Mouse (Mus musculus) neural tube, embryonic 15.5 days (tissue): Measurements from ENCODE around the gene Ezr. TPM values are rescaled to one million over a fixed set of nuclear protein-coding genes. Genes with fewer than 3 reads are reported as not detected.

Experiments used
- ATAC-seq: fragments of 200-750 bp; cut with Nextera tagmentation; 2 replicates; pipeline ENCODE4 v1.8.0; 2017; ENCODE audit warnings: mild to moderate bottlenecking, moderate TSS enrichment, moderate library complexity; ENCODE audit not compliant: low FRiP score
- H3K27ac ChIP-seq: fragments of 300-500 bp; sonication (generic); replicated peaks from 2 replicates; pipeline ENCODE4 v1.5.1; 2015; ENCODE audit warnings: mild to moderate bottlenecking, inconsistent platforms
- H3K27me3 ChIP-seq: fragments of 300-500 bp; sonication (generic); replicated peaks from 2 replicates; pipeline ENCODE4 v1.6.1; 2015; ENCODE audit warnings: inconsistent platforms
- H3K36me3 ChIP-seq: fragments of 300-500 bp; sonication (generic); 2 replicates; pipeline ENCODE4 v1.6.1; 2015; ENCODE audit warnings: inconsistent platforms
- H3K4me1 ChIP-seq: fragments of 300-500 bp; sonication (generic); 2 replicates; pipeline ENCODE4 v1.6.1; 2015; ENCODE audit warnings: inconsistent platforms
- H3K4me2 ChIP-seq: fragments of 300-500 bp; sonication (generic); 2 replicates; pipeline ENCODE4 v1.6.1; 2015; ENCODE audit warnings: inconsistent platforms, mild to moderate bottlenecking, moderate library complexity
- H3K4me3 ChIP-seq: fragments of 300-500 bp; sonication (generic); replicated peaks from 2 replicates; pipeline ENCODE4 v1.5.1; 2015; ENCODE audit warnings: mild to moderate bottlenecking, inconsistent platforms
- H3K9ac ChIP-seq: fragments of 300-500 bp; sonication (generic); replicated peaks from 2 replicates; pipeline ENCODE4 v1.6.1; 2015; ENCODE audit warnings: mild to moderate bottlenecking, inconsistent platforms
- H3K9me3 ChIP-seq: fragments of 300-500 bp; sonication (generic); replicated peaks from 2 replicates; pipeline ENCODE4 v1.6.1; 2016; ENCODE audit warnings: inconsistent platforms
- WGBS: fragments of 180-500 bp; shearing (Covaris S2); methylation state at CpG from one replicate; pipeline ENCODE4 v1.1.7; 2015; ENCODE audit warnings: mixed read lengths; 5-methylcytosine and 5-hydroxymethylcytosine counted together
- polyA plus RNA-seq: library from polyadenylated mRNA; unstranded; fragments of >200 nt; fragmentation: Nextera tagmentation; extraction: Ambion mirVana; gene quantifications from 2 replicates; pipeline ENCODE4 v1.2.1, GENCODE M21; 2015

Gene Ezr
- polyA plus RNA-seq, 1 experiment from 2014 or later: 48.0 TPM

DNA sequence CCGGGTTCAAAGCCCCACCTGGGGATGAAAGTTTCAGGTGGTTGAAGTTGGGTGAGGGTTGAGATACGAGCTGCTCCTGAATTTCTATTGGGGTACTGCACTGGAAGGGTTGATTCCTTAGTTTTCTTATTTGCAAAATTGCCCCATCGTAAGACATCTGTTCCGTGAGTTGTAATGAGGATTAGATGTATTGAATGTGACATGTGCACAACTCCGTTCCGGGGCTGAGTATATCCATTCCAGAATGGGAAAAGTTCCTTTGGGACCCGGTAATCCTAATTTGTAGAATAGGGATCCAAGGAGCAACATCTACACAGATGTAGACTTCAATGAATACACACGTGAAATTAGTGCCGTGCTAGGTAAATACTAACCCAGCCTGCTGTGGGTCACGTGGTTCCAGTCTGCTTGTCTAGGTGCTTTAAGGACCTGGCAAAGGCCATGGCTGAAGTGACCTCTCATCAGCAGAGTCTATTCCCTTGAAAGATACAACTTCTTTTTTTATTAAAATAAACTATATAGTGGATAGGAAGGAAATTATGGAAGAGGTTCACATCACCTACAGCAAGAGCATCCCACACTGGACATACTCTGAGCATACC lies 1.3 kb upstream of the Ezr start:
- H3K36me3 ChIP-seq: no peaks in the 10 kb centered on the region
- 45% methylated on average over 10 of the region's 10 CpGs for WGBS
- H3K27ac ChIP-seq: no peak overlapping the region
- peak overlapping the region; percentile 97 for H3K4me2 ChIP-seq
- no peak overlapping the region for H3K9ac ChIP-seq
- ATAC-seq: no peak
- H3K9me3 ChIP-seq: no peaks in the 10 kb centered on the region
- H3K4me3 ChIP-seq: peak overlapping the region; percentile 68
- peaks cover 26% of the 10 kb centered on the region for H3K4me1 ChIP-seq
- H3K27me3 ChIP-seq: peaks cover 18% of the 10 kb centered on the region

DNA sequence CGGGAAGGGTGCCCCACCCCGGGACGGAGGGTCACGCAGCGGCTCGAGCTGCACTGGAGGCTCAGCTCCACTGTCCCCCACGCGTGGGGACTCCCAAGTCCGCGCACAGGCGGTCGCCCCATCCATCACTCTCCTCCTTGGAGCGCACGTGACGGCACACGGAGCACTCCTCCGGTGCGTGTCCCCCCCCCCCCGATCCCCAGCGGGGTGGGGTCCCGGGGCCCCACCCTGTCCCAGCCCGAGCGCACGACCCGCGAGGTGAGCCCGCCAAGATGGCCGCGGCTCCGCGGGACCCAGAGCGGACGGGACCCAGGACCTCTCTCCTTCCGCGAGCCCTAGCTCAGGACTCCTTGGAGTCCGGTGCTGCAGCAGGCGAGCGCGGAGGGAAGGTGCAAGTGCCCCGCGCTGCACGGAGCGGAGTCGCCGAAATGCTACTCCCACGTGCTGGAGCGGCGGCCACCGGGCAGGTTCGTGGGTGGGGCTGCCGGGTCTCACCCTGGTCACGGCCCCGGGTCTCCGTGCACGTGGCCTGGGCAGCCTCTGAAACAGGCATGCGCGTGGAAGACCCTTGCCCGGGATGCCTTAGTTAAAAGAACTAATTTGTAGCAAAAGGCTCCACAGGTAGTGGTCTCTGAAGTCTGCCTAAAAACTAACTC lies 550 bp upstream of the Ezr start:
- under 1% methylated on average over 56 of the region's 58 CpGs for whole genome bisulfite sequencing
- H3K4me1 ChIP-seq: peaks cover 32% of the 10 kb centered on the region
- peaks cover 23% of the 10 kb centered on the region for H3K27me3 ChIP-seq
- peak overlapping the region; percentile 97 for H3K4me2 ChIP-seq
- no peaks in the 10 kb centered on the region for H3K9me3 ChIP-seq
- H3K27ac ChIP-seq: peak overlapping the region; percentile 77
- H3K9ac ChIP-seq: peak overlapping the region; percentile 65
- peak; percentile 56 for ATAC-seq
- peak overlapping the region; percentile 68 for H3K4me3 ChIP-seq
- H3K36me3 ChIP-seq: no peaks in the 10 kb centered on the region

DNA sequence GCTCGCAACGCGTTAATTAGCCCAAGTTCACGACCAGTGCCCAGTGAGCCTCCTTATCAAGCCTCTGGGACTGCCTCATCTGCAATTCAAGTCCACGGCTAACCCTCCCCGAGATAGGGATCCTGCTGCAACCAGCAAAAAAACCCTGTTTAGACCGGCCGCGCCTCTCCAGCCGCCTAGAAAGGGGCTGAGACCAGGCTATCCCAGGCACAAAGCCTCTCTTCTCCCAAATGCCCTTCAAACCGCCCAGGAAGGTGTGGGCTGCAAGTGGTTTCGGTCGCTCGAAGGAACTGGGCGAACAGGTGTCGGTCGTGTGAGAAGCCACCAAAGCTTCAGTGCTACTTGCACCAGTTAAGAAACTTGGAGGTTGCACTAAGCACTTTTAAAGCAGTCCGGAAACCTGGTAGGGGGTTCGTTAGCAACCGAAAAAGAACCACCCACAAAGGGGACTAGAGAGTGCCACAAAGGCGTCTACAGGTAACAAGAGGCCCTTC lies 504 bp downstream of the Ezr start:
- Histone ChIP-seq H3K4me3 (peak overlapping the region; percentile 68), H3K27ac (peak overlapping the region; percentile 72), H3K9ac (peak overlapping the region; percentile 65), H3K9me3 (no peaks in the 10 kb centered on the region), H3K4me2 (peak overlapping the region; percentile 97), H3K4me1 (peaks cover 37% of the 10 kb centered on the region), H3K36me3 (no peaks in the 10 kb centered on the region), H3K27me3 (peaks cover 23% of the 10 kb centered on the region)
- no peak for ATAC-seq
- under 1% methylated on average over 21 of the region's 21 CpGs for WGBS

DNA sequence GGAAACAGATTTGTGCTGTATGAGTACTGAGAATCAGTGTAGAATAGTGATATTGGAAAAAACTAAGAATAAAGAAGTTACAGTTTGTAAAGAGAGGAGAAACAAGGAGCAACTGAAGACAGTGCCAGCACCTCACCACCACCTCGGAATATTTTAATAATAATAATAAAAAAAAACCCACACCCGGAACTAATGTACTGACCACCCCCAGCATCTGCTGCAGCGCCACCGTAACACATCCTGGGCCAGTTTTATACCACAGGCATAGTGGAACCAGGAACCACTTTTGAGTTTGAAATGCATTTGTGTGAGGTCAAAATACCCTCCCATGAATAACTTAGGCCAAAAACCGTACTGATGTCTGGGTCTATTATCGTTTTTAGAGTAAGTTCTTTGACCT lies 1.3 kb downstream of the Ezr start:
- H3K4me2 ChIP-seq: peak overlapping the region; percentile 97
- no peak overlapping the region for H3K9ac ChIP-seq
- H3K4me3 ChIP-seq: peak overlapping the region; percentile 16
- 39% methylated on average over 6 of the region's 6 CpGs for WGBS
- H3K4me1 ChIP-seq: peaks cover 38% of the 10 kb centered on the region
- H3K27me3 ChIP-seq: peaks cover 23% of the 10 kb centered on the region
- no peak overlapping the region for H3K27ac ChIP-seq
- no peaks in the 10 kb centered on the region for H3K36me3 ChIP-seq
- H3K9me3 ChIP-seq: no peaks in the 10 kb centered on the region
- no peak for ATAC-seq

DNA sequence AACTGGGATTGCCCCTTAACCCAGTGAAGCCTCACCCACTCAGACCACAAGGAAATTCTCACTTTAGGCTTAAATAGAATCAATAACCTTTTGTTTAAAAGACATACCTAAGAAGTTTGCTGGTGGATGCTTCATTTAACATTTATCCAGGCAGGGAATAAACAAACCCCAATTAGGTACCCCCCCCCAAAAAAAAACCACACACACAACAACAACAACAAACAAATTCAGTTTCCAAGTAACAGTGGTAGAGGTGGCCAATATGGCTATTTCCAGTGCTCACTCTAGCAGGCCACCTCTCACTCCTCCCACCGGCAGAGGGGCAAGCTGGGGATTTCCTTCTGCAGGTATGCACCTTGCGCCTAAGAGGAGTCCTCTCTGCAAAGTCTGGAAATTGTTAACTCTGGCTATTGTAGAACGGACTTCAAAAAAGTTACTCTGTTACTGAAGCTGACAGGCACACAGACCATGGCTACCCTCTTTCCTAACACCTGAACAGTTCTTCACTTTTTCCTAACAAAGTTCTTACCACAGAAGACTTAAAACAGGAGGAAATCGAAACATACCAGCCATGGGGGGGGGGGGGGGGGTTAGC lies 2.0 kb downstream of the Ezr start:
- no peaks in the 10 kb centered on the region for H3K36me3 ChIP-seq
- peak overlapping the region; percentile 16 for H3K4me3 ChIP-seq
- WGBS: 62% methylated on average over 4 of the region's 4 CpGs
- peaks cover 23% of the 10 kb centered on the region for H3K27me3 ChIP-seq
- peaks cover 38% of the 10 kb centered on the region for H3K4me1 ChIP-seq
- no peak overlapping the region for H3K27ac ChIP-seq
- H3K4me2 ChIP-seq: peak overlapping the region; percentile 97
- no peak overlapping the region for H3K9ac ChIP-seq
- ATAC-seq: no peak
- no peaks in the 10 kb centered on the region for H3K9me3 ChIP-seq

DNA sequence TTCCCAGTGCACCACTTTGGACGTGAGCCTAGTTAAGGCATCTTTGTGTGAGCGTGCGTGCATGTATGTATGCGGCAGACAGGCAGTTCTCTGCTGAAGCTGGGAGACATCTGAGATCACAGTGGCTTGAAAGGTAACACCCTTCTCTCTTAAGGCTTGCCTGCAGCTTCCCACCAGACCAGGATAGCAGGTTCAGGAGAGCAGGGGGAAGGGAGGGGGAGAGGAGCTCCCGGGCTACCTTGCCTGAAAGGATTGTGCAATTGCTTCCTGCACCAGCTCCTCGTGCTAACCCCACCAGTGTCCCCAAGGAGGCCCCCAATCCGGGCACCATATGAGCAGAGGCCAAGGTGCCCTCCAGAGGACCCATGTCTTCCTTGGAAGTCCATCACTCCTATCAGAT lies 3.0 kb downstream of the Ezr start:
- Histone ChIP-seq H3K36me3 (no peaks in the 10 kb centered on the region), H3K9ac (no peak overlapping the region), H3K4me1 (peaks cover 42% of the 10 kb centered on the region), H3K9me3 (no peaks in the 10 kb centered on the region), H3K27me3 (peaks cover 23% of the 10 kb centered on the region), H3K4me2 (peak overlapping the region; percentile 97), H3K27ac (peak overlapping the region; percentile 64; the same call in 1 of the 2 replicates), H3K4me3 (peak overlapping the region; percentile 41; the same call in 1 of the 2 replicates)
- 21% methylated on average over 7 of the region's 7 CpGs for WGBS
- no peak for ATAC-seq

DNA sequence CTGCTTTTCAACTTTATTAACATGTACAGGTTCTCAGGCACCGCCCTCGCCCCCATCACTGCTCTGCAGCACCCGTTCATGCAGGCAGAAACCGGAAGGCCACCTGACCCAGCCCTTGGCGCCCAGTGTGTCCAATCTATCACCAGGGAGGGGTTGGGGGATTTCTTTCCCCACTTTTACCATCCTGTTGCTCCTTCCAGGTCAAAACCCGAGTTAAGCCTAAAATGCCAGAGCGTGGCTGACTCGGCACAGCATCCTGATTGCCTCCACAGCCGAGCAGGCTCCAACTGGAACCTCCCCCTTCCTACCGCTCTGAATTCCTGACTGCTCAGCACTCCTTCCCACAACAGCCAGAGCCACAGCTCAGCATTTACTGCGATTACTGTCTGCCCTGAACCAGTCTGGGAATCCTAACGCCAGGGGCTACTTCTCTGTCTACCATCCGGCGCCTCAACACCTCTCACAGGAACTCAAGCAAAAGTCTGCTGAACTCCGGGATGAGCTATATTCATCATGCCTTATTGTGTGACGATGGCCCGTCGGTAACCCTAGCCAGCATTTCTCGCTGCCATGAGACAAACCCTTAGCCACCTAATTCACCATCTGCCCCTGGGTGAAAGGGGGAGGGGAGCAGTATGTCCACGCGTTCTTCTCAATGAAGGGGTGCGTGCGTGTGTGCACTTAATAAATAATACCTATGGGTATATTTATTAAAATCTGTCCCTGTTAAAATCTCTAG lies 3.6 kb downstream of the Ezr start:
- H3K9me3 ChIP-seq: no peaks in the 10 kb centered on the region
- peak overlapping the region; percentile 41 for H3K9ac ChIP-seq
- peaks cover 20% of the 10 kb centered on the region for H3K27me3 ChIP-seq
- peaks cover 42% of the 10 kb centered on the region for H3K4me1 ChIP-seq
- 3% methylated on average over 23 of the region's 23 CpGs for WGBS
- peak overlapping the region; percentile 41 for H3K4me3 ChIP-seq
- no peaks in the 10 kb centered on the region for H3K36me3 ChIP-seq
- ATAC-seq: peak; percentile 70
- peak overlapping the region; percentile 97 for H3K4me2 ChIP-seq
- peak overlapping the region; percentile 64 for H3K27ac ChIP-seq

DNA sequence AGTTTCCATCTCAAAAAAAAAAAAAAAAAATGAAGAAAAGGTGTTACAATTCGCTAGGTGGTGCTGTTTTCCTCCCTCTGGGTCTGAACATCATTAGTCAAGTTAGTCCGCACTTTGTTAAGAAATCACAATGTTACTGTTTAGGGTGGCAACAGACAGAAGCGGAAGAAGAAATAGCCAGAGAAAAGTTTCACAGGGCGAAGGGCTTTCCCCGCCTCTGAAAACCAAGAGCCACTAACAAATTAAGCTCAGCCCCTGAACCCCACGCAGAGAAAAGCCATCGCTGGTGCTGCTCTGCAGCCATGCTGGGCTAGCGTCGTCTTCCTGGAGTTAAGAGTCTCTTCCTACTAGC lies 4.3 kb downstream of the Ezr start:
- no peaks in the 10 kb centered on the region for H3K36me3 ChIP-seq
- peaks cover 18% of the 10 kb centered on the region for H3K27me3 ChIP-seq
- 2% methylated on average over 9 of the region's 9 CpGs for WGBS
- peak overlapping the region; percentile 97 for H3K4me2 ChIP-seq
- peak overlapping the region; percentile 64 for H3K27ac ChIP-seq
- peak overlapping the region; percentile 41 for H3K4me3 ChIP-seq
- H3K4me1 ChIP-seq: peaks cover 40% of the 10 kb centered on the region
- no peaks in the 10 kb centered on the region for H3K9me3 ChIP-seq
- H3K9ac ChIP-seq: peak overlapping the region; percentile 41
- no peak for ATAC-seq

DNA sequence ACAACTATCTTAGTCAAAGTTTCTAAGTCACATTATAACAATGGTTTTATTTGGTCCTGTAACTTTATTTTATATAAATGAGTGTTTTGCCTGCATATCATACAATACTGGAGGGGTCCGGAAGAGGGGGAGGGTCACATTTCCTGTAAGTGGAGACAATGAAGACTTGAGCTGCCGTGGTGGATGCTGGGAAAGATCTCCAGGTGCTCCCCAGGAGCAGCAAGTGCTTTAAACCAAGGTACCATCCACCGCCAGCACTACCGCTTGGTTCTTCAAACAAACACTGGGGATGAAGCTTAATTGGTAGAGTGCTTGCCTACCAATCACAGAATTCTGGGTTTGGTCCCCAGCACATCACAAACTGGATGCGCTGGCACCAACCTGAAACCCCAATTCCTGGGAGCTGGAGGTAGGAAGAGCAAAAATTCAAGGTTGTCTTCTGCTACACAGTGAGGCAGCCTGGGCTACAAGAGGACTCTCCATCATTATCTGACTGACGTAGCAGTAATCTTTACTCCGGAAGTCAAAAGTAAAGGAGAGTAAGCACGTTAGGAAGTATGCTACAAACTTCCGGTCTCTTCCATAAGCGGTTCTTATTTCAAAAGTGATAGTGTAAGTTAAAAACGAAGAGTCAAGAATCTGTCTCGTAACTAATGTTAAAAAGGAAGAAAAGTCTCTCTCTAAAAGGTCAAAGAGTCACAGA lies 4.8 kb downstream of the Ezr start:
- WGBS: 72% methylated on average over 12 of the region's 12 CpGs
- ATAC-seq: no peak
- peaks cover 18% of the 10 kb centered on the region for H3K27me3 ChIP-seq
- peaks cover 35% of the 10 kb centered on the region for H3K4me1 ChIP-seq
- H3K9me3 ChIP-seq: no peaks in the 10 kb centered on the region
- H3K9ac ChIP-seq: no peak overlapping the region
- H3K4me3 ChIP-seq: no peak overlapping the region
- H3K36me3 ChIP-seq: no peaks in the 10 kb centered on the region
- H3K4me2 ChIP-seq: peak overlapping the region; percentile 97
- no peak overlapping the region for H3K27ac ChIP-seq

DNA sequence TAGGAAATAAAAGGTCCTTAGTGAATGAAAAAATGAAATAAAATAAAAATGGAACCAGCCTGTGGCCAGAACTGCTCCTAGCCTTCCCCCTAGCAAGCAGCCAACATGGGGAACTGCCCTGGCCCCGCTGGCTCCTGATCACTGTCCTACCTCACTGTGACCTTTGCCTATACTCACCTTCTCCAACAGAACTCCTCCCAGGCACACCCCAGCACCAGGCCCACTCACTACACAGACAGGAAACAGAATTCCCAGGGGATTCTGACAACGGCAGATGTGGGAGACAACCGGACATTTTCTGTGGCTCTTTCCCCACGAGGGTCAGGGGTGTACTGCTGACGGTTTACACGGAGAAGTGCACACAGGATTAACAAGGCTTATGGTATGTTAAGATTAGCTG lies 5.5 kb downstream of the Ezr start:
- Histone ChIP-seq H3K27me3 (peaks cover 17% of the 10 kb centered on the region), H3K4me1 (peaks cover 30% of the 10 kb centered on the region), H3K27ac (no peak overlapping the region), H3K9ac (no peak overlapping the region), H3K36me3 (no peaks in the 10 kb centered on the region), H3K9me3 (no peaks in the 10 kb centered on the region), H3K4me3 (no peak overlapping the region), H3K4me2 (no peak overlapping the region)
- no peak for ATAC-seq
- 69% methylated on average over 6 of the region's 6 CpGs for WGBS

DNA sequence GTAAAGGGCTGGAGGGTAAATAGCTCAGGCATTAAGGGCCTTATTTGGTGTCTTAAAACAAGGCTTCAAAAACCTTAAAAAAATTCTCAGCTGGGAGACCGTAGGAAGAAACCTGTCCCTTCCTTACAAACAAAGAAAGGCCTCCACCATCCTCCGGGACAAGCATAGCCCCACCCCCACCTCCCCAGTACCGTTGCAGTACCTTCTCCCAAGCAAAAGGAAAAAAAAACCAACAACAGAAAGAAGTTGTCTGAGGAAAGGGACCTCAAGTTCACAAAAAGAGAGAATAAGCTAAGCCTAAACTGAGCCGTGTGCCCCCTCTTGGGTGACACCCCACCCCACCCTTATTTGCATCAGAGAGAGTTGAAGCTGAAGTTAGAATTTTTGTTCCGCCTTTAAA lies 6.0 kb downstream of the Ezr start:
- peaks cover 13% of the 10 kb centered on the region for H3K27me3 ChIP-seq
- H3K4me3 ChIP-seq: no peak overlapping the region
- H3K27ac ChIP-seq: no peak overlapping the region
- no peak overlapping the region for H3K4me2 ChIP-seq
- H3K9me3 ChIP-seq: no peaks in the 10 kb centered on the region
- H3K36me3 ChIP-seq: no peaks in the 10 kb centered on the region
- H3K9ac ChIP-seq: no peak overlapping the region
- no peak for ATAC-seq
- H3K4me1 ChIP-seq: peaks cover 27% of the 10 kb centered on the region
- WGBS: 31% methylated on average over 5 of the region's 5 CpGs
